Mouse (Mus musculus) hindbrain, embryonic 10.5 days (tissue): ENCODE results near the gene Tspan1. TPM values are rescaled to one million over a fixed set of nuclear protein-coding genes. Genes with fewer than 3 reads are reported as not detected.

ENCODE experiments used
- DNase-seq: peaks from one replicate; pipeline ENCODE4 v3.0.0-alpha.2; 2017; ENCODE audit warnings: low spot score
- H3K27ac ChIP-seq: fragments of 300-500 bp; sonication (generic); 2 replicates; pipeline ENCODE4 v1.5.1; 2016; ENCODE audit warnings: mild to moderate bottlenecking, moderate library complexity
- H3K27me3 ChIP-seq: fragments of 300-500 bp; sonication (generic); 2 replicates; pipeline ENCODE4 v1.6.1; 2016; ENCODE audit warnings: mild to moderate bottlenecking; ENCODE audit not compliant: poor library complexity, insufficient read depth, severe bottlenecking
- H3K36me3 ChIP-seq: fragments of 300-500 bp; sonication (generic); 2 replicates; pipeline ENCODE4 v1.6.1; 2016; ENCODE audit warnings: mild to moderate bottlenecking, moderate library complexity
- H3K4me1 ChIP-seq: fragments of 300-500 bp; sonication (generic); replicated peaks from 2 replicates; pipeline ENCODE4 v1.6.1; 2016; ENCODE audit warnings: mild to moderate bottlenecking
- H3K4me3 ChIP-seq: fragments of 300-500 bp; sonication (generic); 2 replicates; pipeline ENCODE4 v1.5.1; 2016; ENCODE audit warnings: mild to moderate bottlenecking, moderate library complexity
- H3K9me3 ChIP-seq: fragments of 300-500 bp; sonication (generic); 2 replicates; pipeline ENCODE4 v1.6.1; 2016; ENCODE audit warnings: mild to moderate bottlenecking, moderate library complexity
- WGBS: fragments of 180-500 bp; shearing (Covaris S2); methylation state at CpG from one replicate; pipeline ENCODE4 v1.1.7; 2016; 5-methylcytosine and 5-hydroxymethylcytosine counted together
- polyA plus RNA-seq: library from polyadenylated mRNA; unstranded; fragments of >200 nt; fragmentation: Nextera tagmentation; extraction: Ambion mirVana; gene quantifications from 2 replicates; pipeline ENCODE4 v1.2.1, GENCODE M21; 2016

Tspan1 gene
- polyA plus RNA-seq, 1 experiment from 2014 or later = not detected

GRCm38 (mm10) chr4:116160769-116161168, 6.6 kb downstream of the Tspan1 start:
- Histone ChIP-seq H3K27ac (no peak overlapping the region), H3K4me3 (no peak overlapping the region), H3K27me3 (no peaks in the 10 kb centered on the region), H3K4me1 (peaks cover 8% of the 10 kb centered on the region; the same call in 1 of the 2 replicates), H3K36me3 (peaks cover 57% of the 10 kb centered on the region), H3K9me3 (no peaks in the 10 kb centered on the region)
- 81% methylated on average over 3 of the region's 3 CpGs for WGBS
- DNase-seq = no peak

DNA sequence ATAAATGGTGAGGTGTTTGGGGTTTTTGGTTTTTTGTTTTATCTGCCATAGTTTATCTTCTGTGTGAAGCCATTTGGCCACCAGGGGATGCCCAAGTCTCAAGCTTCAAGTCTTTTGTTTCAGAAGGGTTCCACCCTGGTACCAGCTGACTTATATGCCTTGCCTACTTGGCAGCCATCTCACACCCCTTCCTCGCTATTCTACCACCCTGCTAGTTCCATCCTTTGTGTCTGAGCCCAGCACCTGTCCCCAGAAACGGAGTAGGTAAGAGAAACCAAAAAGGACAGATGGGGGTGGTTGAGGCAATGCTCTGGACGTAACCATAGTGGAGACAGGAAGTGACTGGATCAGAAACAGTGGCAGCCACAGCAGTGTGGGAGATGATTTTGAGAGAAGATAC, 7.5 kb downstream of the Tspan1 start:
- peaks cover 66% of the 10 kb centered on the region for H3K36me3 ChIP-seq
- DNase-seq = no peak

GRCm38 (mm10) chr4:116157882-116158281, 9.5 kb downstream of the Tspan1 start:
- 84% methylated on average over 2 of the region's 2 CpGs for WGBS
- H3K9me3 ChIP-seq = no peaks in the 10 kb centered on the region
- H3K36me3 ChIP-seq = peaks cover 86% of the 10 kb centered on the region
- DNase-seq = no peak
- H3K4me1 ChIP-seq = no peaks in the 10 kb centered on the region
- no peaks in the 10 kb centered on the region for H3K27me3 ChIP-seq
- H3K27ac ChIP-seq = no peak overlapping the region
- H3K4me3 ChIP-seq = no peak overlapping the region

More for the DNA sequence above, 7.5 kb downstream of the Tspan1 start:
- Histone ChIP-seq H3K4me3 (no peak overlapping the region), H3K27me3 (no peaks in the 10 kb centered on the region), H3K4me1 (0 out of 2 replicates have a peak, but pooled peaks cover 5% of the 10 kb centered on the region), H3K27ac (no peak overlapping the region), H3K9me3 (no peaks in the 10 kb centered on the region)
- 83% methylated on average over 3 of the region's 3 CpGs for WGBS

GRCm38 (mm10) chr4:116152702-116153101, 14.7 kb downstream of the Tspan1 start:
- DNase-seq = no peak
- peaks cover 21% of the 10 kb centered on the region for H3K4me1 ChIP-seq
- WGBS = 94% methylated on average over 15 of the region's 15 CpGs
- no peak overlapping the region for H3K27ac ChIP-seq
- H3K9me3 ChIP-seq = no peaks in the 10 kb centered on the region
- H3K4me3 ChIP-seq = no peak overlapping the region
- H3K27me3 ChIP-seq = no peaks in the 10 kb centered on the region
- peaks cover 61% of the 10 kb centered on the region for H3K36me3 ChIP-seq

DNA sequence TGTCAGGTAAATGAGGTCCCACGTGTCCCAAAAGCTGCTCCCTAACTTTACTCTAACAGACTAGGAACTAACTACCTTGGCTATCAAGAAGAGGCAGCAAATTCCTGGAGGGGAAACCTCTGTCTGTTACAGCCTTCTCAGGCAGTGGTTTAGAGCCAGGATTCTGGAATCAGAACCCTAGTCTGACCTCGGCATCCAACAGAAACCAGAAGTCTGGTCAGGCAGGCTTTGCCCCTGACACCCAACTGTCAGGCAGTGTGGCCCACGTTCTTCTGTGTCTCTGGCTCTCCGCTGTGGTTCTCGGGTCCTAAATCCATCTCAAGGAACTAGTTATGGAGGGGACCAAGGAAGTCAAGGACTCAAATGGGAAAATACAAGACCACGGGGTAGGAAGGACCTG, 16.2 kb downstream of the Tspan1 start, which contains the start of gene Lurap1:
Lurap1 (minus strand) TSS at position 101 of the 400 bp plus-strand sequence.
- Histone ChIP-seq H3K36me3 (peaks cover 47% of the 10 kb centered on the region), H3K4me1 (peaks cover 21% of the 10 kb centered on the region), H3K27ac (peak within 1 kb of the TSS; percentile 97), H3K27me3 (no peaks in the 10 kb centered on the region), H3K4me3 (peak within 1 kb of the TSS; percentile 81), H3K9me3 (no peaks in the 10 kb centered on the region)
- 81% methylated on average over 6 of the region's 6 CpGs for WGBS
- DNase-seq = no peak

DNA sequence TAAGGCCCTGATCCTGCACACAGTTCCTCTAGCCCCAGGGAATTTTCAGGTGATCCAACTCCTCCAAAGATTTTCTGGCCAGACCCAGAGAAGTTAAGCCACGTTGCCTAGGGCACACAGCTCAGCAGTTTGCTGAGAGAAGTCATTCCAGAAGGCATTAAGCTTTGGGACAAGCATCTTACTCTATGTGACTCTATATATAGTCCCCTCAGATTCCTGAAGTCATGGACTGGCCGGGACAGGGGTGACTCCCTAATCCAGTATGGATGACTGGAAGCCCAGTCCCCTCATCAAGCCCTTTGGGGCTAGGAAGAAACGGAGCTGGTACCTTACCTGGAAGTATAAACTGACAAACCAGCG, 16.6 kb downstream of the Tspan1 start:
- 31% methylated on average over 4 of the region's 4 CpGs for WGBS
- Histone ChIP-seq H3K9me3 (no peaks in the 10 kb centered on the region), H3K36me3 (peaks cover 43% of the 10 kb centered on the region), H3K4me1 (peaks cover 21% of the 10 kb centered on the region), H3K27me3 (no peaks in the 10 kb centered on the region), H3K27ac (peak overlapping the region; percentile 97), H3K4me3 (peak overlapping the region; percentile 81)
- DNase-seq = no peak

DNA sequence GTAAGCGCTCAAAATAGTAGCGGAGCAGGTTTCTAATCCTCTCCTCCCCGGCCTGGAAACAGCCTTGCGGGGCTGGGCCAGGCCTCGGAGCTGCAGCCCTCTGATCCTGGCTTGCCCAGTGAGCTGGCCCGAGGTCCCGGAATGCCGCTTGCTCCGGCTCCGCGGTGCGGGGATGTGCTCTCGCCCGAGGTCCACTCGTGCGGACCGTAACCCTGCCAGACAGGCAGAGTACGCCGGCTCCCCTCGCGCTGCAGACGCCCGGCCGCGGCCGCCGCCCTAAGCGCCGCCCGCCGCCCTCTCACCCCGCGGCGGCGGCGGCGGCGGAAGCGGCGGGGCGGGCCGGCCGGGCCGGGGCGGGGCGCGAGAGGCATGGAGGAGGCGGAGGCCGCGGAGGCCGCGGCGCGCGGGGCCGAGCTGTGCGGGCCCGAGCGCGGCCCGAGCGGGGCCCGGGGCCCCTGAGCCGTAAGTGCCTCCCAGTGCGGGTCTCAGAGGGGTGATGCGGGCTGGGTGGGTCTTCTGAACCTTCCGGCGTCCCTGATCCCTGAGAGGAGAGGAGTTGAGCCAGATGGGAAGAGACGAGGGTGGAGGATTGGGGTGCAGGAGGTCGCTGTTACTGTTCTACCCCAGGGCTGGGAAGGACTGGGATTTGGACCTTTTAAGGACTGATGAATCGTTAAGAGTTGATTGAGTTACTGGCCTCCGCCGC, 17.1 kb downstream of the Tspan1 start:
- Histone ChIP-seq H3K9me3 (no peaks in the 10 kb centered on the region), H3K27ac (peak overlapping the region; percentile 97)
- under 1% methylated on average over 73 of the region's 73 CpGs for WGBS

GRCm38 (mm10) chr4:116149812-116150155, 17.6 kb downstream of the Tspan1 start:
- no peak for DNase-seq
- Histone ChIP-seq H3K36me3 (peaks cover 32% of the 10 kb centered on the region), H3K4me3 (peak overlapping the region; percentile 81), H3K9me3 (no peaks in the 10 kb centered on the region), H3K4me1 (peaks cover 22% of the 10 kb centered on the region), H3K27ac (peak overlapping the region; percentile 97), H3K27me3 (peaks cover 4% of the 10 kb centered on the region; the same call in 1 of the 2 replicates)
- 23% methylated on average over 6 of the region's 6 CpGs for WGBS

More for the DNA sequence above, 17.1 kb downstream of the Tspan1 start:
- peak; percentile 77 for DNase-seq
- H3K4me1 ChIP-seq = peaks cover 21% of the 10 kb centered on the region
- no peaks in the 10 kb centered on the region; the same call in 1 of the 2 replicates for H3K27me3 ChIP-seq
- H3K36me3 ChIP-seq = peaks cover 37% of the 10 kb centered on the region
- peak overlapping the region; percentile 81 for H3K4me3 ChIP-seq

DNA sequence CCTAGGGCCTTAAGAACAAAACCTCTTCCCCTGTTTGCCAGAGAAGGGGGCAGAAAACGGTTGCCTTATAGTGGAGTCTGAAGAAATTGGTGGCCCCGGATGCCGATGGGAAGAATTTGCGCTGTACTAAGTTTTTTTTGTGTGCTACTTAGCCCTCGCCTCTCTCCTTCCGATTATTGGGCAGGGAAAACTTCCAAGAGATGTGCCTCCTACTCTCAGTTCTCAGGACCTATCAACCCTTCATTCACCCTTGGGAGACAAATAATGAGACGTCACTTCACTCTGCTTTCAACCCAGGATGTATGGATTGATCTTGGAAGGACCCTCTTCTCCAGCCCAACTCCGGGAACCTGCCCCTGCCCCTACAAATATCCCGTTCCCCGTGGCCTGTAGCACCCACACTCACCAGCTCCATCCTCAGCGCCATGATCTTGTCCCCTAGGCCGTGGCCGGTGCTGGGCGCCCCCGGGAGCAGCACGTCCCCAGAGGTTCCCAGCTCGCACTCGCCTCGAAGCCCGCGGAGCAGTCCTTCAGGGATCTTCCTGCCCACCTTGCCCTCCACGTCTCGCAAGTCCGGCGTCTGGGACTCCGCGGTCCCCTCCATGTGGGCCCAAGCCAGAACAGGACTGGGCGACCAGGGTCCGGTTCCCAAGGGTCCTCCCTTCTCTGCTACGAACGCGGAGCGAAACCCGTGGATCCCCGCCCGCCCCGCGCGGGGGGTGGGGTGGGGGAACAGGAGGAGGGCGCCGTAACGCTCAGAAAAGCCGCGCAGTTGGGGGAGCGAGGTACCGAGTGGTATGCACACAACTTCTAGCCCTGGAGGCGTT, 23.3 kb downstream of the Tspan1 start:
- DNase-seq = peak; percentile 62
- peak overlapping the region; percentile 81 for H3K27ac ChIP-seq
- H3K4me1 ChIP-seq = peaks cover 34% of the 10 kb centered on the region
- under 1% methylated on average over 47 of the region's 47 CpGs for WGBS
- no peaks in the 10 kb centered on the region for H3K36me3 ChIP-seq
- H3K27me3 ChIP-seq = peaks cover 35% of the 10 kb centered on the region
- H3K9me3 ChIP-seq = no peaks in the 10 kb centered on the region
- peak overlapping the region; percentile 68 for H3K4me3 ChIP-seq

DNA sequence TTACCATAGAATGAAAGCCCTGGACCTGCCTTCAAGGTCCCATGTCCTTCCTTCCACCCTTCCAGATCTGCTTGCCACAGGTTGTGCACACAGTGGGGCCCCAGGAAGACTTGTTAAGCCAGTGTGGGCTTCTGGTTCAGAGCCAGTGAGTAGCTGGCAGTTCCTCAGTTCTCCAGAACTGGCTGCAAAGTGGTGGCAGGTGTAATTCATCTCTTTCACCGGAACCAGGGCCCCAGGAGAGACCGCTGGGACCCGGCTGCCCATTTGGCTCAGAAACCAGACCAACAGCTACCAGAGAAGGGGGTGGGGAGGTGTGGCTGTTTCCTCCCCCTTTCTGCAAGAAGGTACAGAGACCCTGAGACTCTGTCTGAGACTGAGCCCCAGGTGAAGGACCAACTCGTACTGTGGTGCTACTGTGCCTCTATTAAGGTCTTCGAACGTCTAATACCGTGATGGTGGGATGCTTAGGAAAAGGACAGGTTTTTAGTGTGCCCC, 24.0 kb downstream of the Tspan1 start:
- H3K36me3 ChIP-seq = no peaks in the 10 kb centered on the region
- H3K27ac ChIP-seq = no peak overlapping the region
- H3K4me3 ChIP-seq = peak overlapping the region; percentile 68
- WGBS = 13% methylated on average over 7 of the region's 7 CpGs
- H3K4me1 ChIP-seq = peaks cover 34% of the 10 kb centered on the region
- H3K9me3 ChIP-seq = no peaks in the 10 kb centered on the region
- peaks cover 35% of the 10 kb centered on the region for H3K27me3 ChIP-seq
- DNase-seq = no peak

- H3K36me3 ChIP-seq = no peaks in the 10 kb centered on the region
- DNase-seq = no peak
- peaks cover 37% of the 10 kb centered on the region for H3K4me1 ChIP-seq
- 66% methylated on average over 7 of the region's 7 CpGs for WGBS
- H3K27ac ChIP-seq = no peak overlapping the region
- no peak overlapping the region for H3K4me3 ChIP-seq
- no peaks in the 10 kb centered on the region for H3K9me3 ChIP-seq
- peaks cover 35% of the 10 kb centered on the region for H3K27me3 ChIP-seq
Observed at GRCm38 (mm10) chr4:116142269-116142668, 25.1 kb downstream of the Tspan1 start.

DNA sequence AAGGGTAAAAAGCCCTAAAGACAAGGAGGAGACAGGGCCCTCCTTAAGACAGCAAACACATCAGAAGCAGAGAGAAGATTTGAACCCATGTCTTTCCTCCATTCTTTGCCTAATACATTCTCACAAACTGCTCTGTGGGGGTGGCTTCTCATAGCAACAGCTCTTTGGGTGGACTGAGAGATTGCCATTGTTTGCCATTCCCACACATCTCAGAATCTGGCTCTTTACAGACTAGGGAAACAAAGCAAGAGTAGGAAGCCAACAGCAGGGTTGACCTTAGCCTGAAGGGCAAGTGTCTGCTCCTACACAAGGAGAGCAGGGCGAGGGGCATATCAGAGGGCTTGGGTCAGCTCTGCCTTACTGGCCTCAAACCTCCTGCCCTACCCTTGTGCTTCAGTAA, 25.7 kb downstream of the Tspan1 start:
- H3K4me1 ChIP-seq = peaks cover 39% of the 10 kb centered on the region
- H3K36me3 ChIP-seq = no peaks in the 10 kb centered on the region
- no peak overlapping the region for H3K4me3 ChIP-seq
- peaks cover 35% of the 10 kb centered on the region for H3K27me3 ChIP-seq
- H3K27ac ChIP-seq = no peak overlapping the region
- 50% methylated on average over 1 of the region's 1 CpGs for WGBS
- no peak for DNase-seq
- H3K9me3 ChIP-seq = no peaks in the 10 kb centered on the region
